Mouse (Mus musculus) embryonic facial prominence, embryonic 10.5 days (tissue): Measurements from ENCODE around the gene Cd81. TPM values are rescaled to one million over a fixed set of nuclear protein-coding genes. Genes with fewer than 3 reads are reported as not detected.

Source experiments
- DNase-seq: peaks from one replicate; pipeline ENCODE4 v3.0.0-alpha.2; 2017; ENCODE audit warnings: low spot score
- H3K27ac ChIP-seq: fragments of 300-500 bp; sonication (generic); replicated peaks from 2 replicates; pipeline ENCODE4 v1.5.1; 2016; ENCODE audit warnings: mild to moderate bottlenecking
- H3K27me3 ChIP-seq: fragments of 300-500 bp; sonication (generic); replicated peaks from 2 replicates; pipeline ENCODE4 v1.6.1; 2016; ENCODE audit warnings: low read depth, mild to moderate bottlenecking; ENCODE audit not compliant: poor library complexity, severe bottlenecking
- H3K36me3 ChIP-seq: fragments of 300-500 bp; sonication (generic); replicated peaks from 2 replicates; pipeline ENCODE4 v1.6.1; 2016; ENCODE audit warnings: mild to moderate bottlenecking, moderate library complexity
- H3K4me1 ChIP-seq: fragments of 300-500 bp; sonication (generic); 2 replicates; pipeline ENCODE4 v1.6.1; 2016
- H3K4me3 ChIP-seq: fragments of 300-500 bp; sonication (generic); 2 replicates; pipeline ENCODE4 v1.5.1; 2016; ENCODE audit warnings: mild to moderate bottlenecking, moderate library complexity
- H3K9me3 ChIP-seq: fragments of 300-500 bp; sonication (generic); 2 replicates; pipeline ENCODE4 v1.6.1; 2016; ENCODE audit warnings: mild to moderate bottlenecking
- WGBS: fragments of 180-500 bp; shearing (Covaris S2); methylation state at CpG from one replicate; pipeline ENCODE4 v1.1.7; 2016; 5-methylcytosine and 5-hydroxymethylcytosine counted together
- polyA plus RNA-seq: library from polyadenylated mRNA; unstranded; fragments of >200 nt; fragmentation: Nextera tagmentation; extraction: Ambion mirVana; gene quantifications from 2 replicates; pipeline ENCODE4 v1.2.1, GENCODE M21; 2016

Cd81 gene
- 251 and 255 TPM in 2 replicates for polyA plus RNA-seq

GRCm38 (mm10) chr7:143052626-143053007 is at the start of gene Cd81:
Gene Cd81, plus strand, starts transcription at chr7:143052739.
- WGBS: under 1% methylated on average over 37 of the region's 37 CpGs
- Histone ChIP-seq H3K27ac (peak within 1 kb of the TSS; percentile 94), H3K9me3 (no peaks in the 10 kb centered on the region), H3K27me3 (no peaks in the 10 kb centered on the region), H3K4me3 (peak within 1 kb of the TSS; percentile 82), H3K4me1 (peaks cover 47% of the 10 kb centered on the region), H3K36me3 (peaks cover 31% of the 10 kb centered on the region)
- DNase-seq: peak; percentile 91

GRCm38 (mm10) chr7:143004727-143005343 is 47.7 kb upstream of the Cd81 start, which contains the start of gene Tspan32:
Gene Tspan32, plus strand, starts transcription at chr7:143005046.
- Histone ChIP-seq H3K27ac (peak within 1 kb of the TSS; percentile 75), H3K4me3 (0 out of 2 replicates have a peak within 1 kb of the TSS, but pooled peaks have one; percentile 30), H3K4me1 (peaks cover 41% of the 10 kb centered on the region), H3K36me3 (no peaks in the 10 kb centered on the region), H3K9me3 (no peaks in the 10 kb centered on the region), H3K27me3 (no peaks in the 10 kb centered on the region)
- DNase-seq: no peak
- 79% methylated on average over 4 of the region's 4 CpGs for WGBS

DNA sequence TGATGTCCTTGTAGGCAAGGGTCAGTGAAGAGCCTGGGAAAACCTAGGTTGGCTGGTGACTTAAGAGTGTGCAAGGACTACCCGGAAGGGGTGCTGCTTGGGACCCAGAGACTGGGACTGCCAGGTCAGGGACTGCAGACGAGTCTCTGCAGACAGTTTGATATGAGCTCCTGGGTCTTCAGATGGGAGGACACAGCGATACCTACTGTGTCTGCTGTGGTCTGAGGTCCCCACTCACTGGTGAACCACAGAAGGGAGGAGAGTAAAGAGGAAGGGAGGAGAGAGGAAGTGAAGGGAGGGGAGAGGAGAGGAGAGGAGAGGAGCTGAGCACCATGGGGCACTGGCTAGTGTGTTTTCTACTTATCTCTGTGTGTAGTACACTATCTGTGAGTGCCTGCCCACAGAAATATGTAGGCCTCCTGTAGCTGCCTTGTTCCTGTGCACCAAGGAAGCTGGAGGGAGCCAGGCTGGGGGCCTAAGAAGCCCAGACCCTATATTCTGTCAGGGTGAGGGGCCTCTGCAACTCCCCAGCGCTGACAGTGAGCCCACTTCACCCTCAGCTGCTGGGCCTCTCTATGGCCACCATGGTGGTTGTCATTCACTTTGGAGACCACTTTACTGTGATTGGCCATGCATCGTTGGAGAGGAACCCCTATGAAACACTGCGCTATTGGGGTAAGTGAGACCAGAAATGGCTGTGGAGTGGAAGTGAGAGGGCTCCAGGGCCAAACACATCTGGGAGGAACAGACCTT is 47.0 kb upstream of the Cd81 start:
- Histone ChIP-seq H3K4me3 (0 out of 2 replicates have a peak overlapping the region, but pooled peaks have one; percentile 30), H3K27ac (peak overlapping the region; percentile 75), H3K36me3 (no peaks in the 10 kb centered on the region), H3K9me3 (no peaks in the 10 kb centered on the region), H3K27me3 (no peaks in the 10 kb centered on the region), H3K4me1 (peaks cover 43% of the 10 kb centered on the region)
- no peak for DNase-seq
- WGBS: 85% methylated on average over 6 of the region's 6 CpGs

GRCm38 (mm10) chr7:143006097-143006755 is 46.3 kb upstream of the Cd81 start:
- Histone ChIP-seq H3K36me3 (no peaks in the 10 kb centered on the region), H3K27me3 (no peaks in the 10 kb centered on the region), H3K27ac (peak overlapping the region; percentile 86), H3K4me3 (peak overlapping the region; percentile 30; the same call in 1 of the 2 replicates), H3K9me3 (no peaks in the 10 kb centered on the region), H3K4me1 (peaks cover 43% of the 10 kb centered on the region)
- 79% methylated on average over 2 of the region's 2 CpGs for WGBS
- DNase-seq: no peak

DNA sequence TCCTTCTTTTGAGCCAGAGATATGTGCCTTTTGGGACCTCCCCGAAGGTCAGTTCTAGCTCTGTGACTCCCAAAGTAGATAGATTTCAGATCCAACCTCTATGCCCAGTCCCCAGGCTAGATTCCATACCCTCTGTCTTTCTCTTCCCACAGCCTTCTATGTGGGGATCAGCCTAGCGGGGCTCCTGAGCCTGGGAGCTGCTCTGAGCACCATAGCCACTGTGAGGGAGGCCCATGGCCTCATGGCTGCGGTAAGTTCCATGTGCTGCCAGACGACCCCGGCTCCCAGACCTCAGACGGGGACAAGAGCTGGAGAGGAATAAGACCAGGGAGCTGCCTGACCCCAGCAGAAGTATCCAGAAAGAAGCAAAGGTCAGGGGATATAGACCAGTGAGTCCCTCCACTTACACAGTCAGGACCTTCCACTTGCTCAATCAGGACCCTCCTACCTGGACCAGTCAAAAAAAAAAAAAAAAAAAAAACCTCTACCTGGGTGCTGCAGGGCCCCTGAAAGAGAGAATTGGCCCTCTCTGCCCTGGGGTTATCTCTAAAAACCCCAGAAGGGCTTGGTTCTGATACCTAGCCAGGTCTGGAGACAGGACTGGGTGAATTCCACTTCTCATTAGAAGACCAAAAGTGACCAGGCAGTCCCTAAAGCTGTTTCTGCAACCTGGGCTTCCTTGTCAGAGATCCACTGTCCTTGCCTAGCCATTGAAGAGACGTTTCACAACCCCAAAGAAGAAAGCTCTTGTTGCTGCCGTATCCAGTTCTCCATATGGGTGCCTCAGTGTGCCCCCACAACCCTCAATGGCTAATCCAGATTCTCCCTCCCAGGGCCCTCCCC is 45.6 kb upstream of the Cd81 start:
- WGBS: 90% methylated on average over 8 of the region's 8 CpGs
- H3K9me3 ChIP-seq: no peaks in the 10 kb centered on the region
- H3K36me3 ChIP-seq: no peaks in the 10 kb centered on the region
- peaks cover 43% of the 10 kb centered on the region for H3K4me1 ChIP-seq
- peak overlapping the region; percentile 86 for H3K27ac ChIP-seq
- DNase-seq: no peak
- no peaks in the 10 kb centered on the region for H3K27me3 ChIP-seq
- H3K4me3 ChIP-seq: peak overlapping the region; percentile 26; the same call in 1 of the 2 replicates

- Histone ChIP-seq H3K4me3 (peak overlapping the region; percentile 16), H3K9me3 (no peaks in the 10 kb centered on the region), H3K36me3 (no peaks in the 10 kb centered on the region), H3K4me1 (peaks cover 43% of the 10 kb centered on the region), H3K27ac (peak overlapping the region; percentile 86), H3K27me3 (no peaks in the 10 kb centered on the region)
- 39% methylated on average over 17 of the region's 17 CpGs for WGBS
- DNase-seq: peak; percentile 93
These were observed 44.8 kb upstream of the Cd81 start for GRCm38 (mm10) chr7:143007599-143008369.

DNA sequence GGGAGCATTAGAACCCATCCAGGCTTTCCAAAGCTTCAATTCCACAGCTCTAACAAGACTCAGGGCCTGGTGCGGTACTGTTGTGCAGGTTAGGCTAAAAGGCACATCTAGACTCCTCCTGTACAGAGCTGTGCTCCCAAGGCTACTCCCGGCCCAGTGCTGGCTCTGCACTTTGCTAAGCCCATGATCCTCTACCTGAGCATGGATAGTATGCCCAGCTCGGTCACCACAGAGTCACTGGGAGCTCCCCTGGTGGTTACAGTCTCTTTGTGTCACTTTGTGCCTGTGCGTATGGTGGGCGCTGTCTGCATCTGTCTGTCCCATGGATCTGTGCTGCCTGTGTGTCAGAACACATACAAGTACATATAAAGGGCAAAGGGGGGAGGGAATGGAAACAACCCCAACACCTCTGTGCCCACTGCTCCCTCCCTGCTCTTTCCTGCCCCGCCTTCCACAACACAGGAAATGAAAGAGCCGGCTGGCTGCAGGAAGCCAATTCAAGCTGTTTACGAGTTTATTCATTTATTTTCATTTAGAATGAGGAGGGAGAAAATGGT is 44.1 kb upstream of the Cd81 start:
- peak; percentile 40 for DNase-seq
- Histone ChIP-seq H3K9me3 (no peaks in the 10 kb centered on the region), H3K4me1 (peaks cover 43% of the 10 kb centered on the region), H3K27me3 (no peaks in the 10 kb centered on the region), H3K27ac (peak overlapping the region; percentile 86), H3K36me3 (no peaks in the 10 kb centered on the region), H3K4me3 (peak overlapping the region; percentile 16)
- 55% methylated on average over 8 of the region's 8 CpGs for WGBS

DNA sequence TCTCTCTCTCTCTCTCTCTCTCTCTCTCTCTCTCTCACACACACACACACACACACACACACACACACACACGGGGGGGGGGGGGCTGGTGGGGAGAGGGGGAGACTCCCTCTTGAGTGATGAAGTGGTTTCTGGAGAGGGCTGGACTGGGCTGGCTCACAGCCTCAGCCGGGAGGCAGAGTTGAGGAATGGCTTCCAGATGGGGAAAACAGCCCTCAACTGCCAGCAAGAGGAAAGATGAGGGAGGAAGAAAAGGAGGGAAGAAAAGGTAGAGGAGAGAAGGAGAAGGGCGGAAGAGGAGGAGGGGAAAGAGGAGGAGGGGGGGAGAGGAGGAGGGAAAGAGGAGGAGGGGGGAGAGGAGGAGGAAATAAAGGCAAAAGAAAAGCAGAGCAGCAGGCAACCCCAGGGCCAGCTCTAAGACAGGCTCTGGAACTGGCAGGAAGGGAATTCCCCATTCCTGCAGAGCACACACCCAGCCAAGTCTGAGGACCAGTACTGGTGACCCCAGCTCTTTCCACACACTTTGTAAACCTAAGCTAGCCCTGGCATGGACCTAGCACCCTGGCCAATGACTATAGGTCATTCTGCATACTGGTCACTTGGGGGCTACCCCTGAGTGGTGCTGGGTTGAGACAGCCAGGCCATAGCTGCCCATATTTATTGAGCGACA is 43.4 kb upstream of the Cd81 start:
- Histone ChIP-seq H3K9me3 (no peaks in the 10 kb centered on the region), H3K4me1 (peaks cover 43% of the 10 kb centered on the region), H3K4me3 (0 out of 2 replicates have a peak overlapping the region, but pooled peaks have one; percentile 0), H3K27ac (peak overlapping the region; percentile 86), H3K27me3 (no peaks in the 10 kb centered on the region), H3K36me3 (no peaks in the 10 kb centered on the region)
- DNase-seq: peak; percentile 71
- WGBS: 42% methylated on average over 3 of the region's 4 CpGs

DNA sequence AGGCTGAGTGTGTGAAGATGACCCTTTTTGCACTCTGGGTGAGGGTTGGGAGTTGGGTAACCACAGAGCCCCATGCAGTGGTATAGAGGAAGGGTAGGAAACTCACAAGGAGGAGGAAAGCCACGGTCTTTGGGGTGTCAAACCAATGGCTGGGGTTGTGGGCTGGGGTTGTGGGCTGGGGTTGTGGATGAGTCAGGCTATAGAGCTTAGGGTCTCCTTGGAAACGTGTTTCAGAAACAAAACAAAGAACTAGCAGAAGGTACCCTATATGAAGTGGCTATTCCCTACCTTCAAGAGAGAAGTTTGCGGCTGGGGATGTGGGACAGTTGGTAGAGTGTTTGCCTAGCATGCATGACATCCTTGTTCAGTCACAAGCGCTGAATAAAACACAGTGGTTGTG is 42.5 kb upstream of the Cd81 start:
- H3K9me3 ChIP-seq: no peaks in the 10 kb centered on the region
- DNase-seq: no peak
- WGBS: 89% methylated on average over 4 of the region's 4 CpGs
- H3K27me3 ChIP-seq: no peaks in the 10 kb centered on the region
- no peak overlapping the region for H3K4me3 ChIP-seq
- no peaks in the 10 kb centered on the region for H3K36me3 ChIP-seq
- H3K27ac ChIP-seq: peak overlapping the region; percentile 86; the same call in 1 of the 2 replicates
- H3K4me1 ChIP-seq: peaks cover 43% of the 10 kb centered on the region

- no peaks in the 10 kb centered on the region for H3K36me3 ChIP-seq
- no peak overlapping the region for H3K4me3 ChIP-seq
- 71% methylated on average over 1 of the region's 1 CpGs for WGBS
- H3K27me3 ChIP-seq: no peaks in the 10 kb centered on the region
- H3K27ac ChIP-seq: no peak overlapping the region
- H3K9me3 ChIP-seq: no peaks in the 10 kb centered on the region
- DNase-seq: no peak
- H3K4me1 ChIP-seq: peaks cover 39% of the 10 kb centered on the region
These were observed 41.3 kb upstream of the Cd81 start for GRCm38 (mm10) chr7:143011226-143011625.
